Mouse (Mus musculus): ENCODE results near the gene Klhdc3.
A peak's percentile ranks its signal among the peaks of the same experiment; 100 is the strongest.

Klhdc3 gene

DNA sequence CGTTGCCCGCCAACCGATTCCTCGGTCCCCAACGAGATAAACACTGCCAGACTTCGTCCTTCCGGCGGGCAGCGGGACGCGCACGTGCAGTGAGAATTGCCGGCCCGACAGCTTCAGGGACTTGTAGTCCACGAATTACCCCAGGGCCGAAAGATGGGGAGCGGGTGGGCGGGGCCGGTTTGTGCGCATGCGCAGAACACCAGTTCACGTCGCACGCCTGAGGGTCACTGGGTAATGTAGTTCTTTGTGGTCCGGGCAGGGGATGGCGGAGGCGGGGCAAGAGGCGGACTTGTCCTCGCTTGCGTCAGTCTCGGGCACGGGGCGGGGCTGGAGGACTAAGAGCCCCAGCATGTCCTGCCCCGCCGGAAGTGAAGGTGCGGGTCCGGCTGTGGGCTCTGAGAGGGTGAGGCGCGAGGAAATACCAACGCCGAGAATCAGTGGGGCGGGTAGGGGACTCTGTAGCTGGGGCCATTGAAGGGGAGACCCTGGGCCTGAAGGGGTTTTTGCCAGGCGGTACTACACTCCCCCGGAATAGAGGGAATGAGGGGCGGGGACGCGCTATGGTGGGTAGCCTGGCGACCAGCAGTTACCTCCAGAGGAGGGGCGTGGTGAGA lies at the start of gene Klhdc3:
Gene Klhdc3, minus strand, starts transcription at position 155 of the 614 bp plus-strand sequence.
- DNase-seq (ENCODE audit: low read depth, low spot score), result peak; percentile 97

DNA sequence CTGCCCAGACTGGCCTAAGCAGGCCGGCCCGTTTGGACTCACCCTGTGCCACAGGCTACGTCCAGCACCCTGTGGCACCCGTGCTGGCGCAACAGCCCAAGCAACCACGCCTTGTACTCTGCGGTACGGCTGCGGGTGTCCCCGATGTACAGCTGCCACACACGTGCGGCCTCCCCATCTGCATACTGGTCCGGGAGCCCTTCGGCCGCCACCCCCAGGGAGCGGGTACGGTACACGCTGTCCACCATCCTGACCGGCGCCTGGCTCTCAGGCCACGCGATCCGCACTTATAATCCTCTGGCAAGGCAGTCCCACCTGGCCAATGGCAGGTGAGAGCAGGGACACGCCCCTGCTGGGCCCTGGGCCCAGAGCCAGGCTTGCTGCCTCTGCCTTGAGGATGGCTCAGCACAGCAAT lies 48.2 kb upstream of the Klhdc3 start, which contains the start of gene Gnmt:
Gene Gnmt, minus strand, starts transcription at position 265 of the 415 bp plus-strand sequence.
- DNase-seq (ENCODE audit: low read depth, low spot score), result no peak

DNA sequence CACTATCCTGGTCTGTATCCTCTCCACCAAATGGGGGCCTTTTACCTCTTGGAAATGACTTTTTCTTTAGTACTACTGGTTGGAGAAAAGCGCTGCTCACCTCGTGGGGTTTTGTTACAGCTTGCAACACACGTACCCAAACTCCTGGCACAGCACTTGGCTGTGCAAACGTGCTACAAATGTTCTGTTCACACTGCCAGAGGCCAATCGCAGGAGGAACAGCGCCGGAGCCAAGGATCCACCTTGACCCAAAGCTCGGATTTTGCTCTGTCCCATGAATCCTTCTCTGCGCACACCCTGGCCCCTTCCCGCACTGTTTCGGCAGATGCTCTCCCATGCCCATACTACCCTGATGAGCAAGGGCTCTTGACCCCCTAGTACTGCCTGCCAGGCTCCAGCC lies 47.8 kb upstream of the Klhdc3 start:
- DNase-seq (ENCODE audit: low read depth, low spot score), result no peak

GRCm38 (mm10) chr17:46728021-46728420 lies 47.3 kb upstream of the Klhdc3 start:
- no peak for DNase-seq (ENCODE audit: low read depth, low spot score)

DNA sequence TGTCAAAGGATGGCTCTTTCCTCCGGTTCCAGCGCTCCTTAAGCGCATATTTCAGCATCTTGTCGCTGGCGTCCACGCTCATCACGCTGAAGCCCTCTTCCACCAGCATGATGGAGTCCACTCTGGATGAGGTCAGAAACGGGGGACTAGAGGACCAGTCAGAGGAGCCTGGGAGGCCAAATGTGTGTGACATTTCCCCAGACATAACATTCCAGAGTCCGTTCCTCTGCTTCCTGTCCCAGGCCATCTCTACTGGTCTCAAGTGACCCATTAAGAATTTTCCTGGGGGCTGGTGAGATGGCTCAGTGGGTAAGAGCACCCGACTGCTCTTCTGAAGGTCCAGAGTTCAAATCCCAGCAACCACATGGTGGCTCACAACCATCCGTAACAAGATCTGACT lies 46.6 kb upstream of the Klhdc3 start:
- DNase-seq (ENCODE audit: low read depth, low spot score), result no peak

- DNase-seq (ENCODE audit: low read depth, low spot score), result no peak
These were observed 45.3 kb upstream of the Klhdc3 start for GRCm38 (mm10) chr17:46725731-46726645.

GRCm38 (mm10) chr17:46725273-46725672 lies 44.6 kb upstream of the Klhdc3 start:
- DNase-seq (ENCODE audit: low read depth, low spot score), result no peak

- no peak for DNase-seq (ENCODE audit: low read depth, low spot score)
These were observed 43.9 kb upstream of the Klhdc3 start for GRCm38 (mm10) chr17:46724477-46725084.

DNA sequence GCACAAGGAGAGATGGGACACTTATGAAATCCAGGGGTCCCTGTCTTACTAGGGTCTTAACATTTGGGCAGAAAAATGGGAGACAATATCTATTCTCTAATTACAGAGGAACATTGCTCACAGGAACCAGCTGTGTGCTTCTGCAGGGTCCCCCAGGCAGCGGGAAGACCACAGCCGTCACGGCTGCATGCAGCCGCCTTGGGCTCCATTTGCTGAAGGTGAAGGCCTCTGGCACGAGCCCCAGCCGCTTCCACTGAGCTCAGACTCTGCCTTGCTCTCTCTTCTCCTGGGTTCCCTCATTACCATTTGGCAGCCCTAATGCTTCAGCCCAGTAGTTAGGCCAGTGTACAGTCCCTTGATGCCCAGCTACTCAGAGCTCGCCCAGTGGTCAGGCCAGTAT lies 40.4 kb upstream of the Klhdc3 start:
- no peak for DNase-seq (ENCODE audit: low read depth, low spot score)

GRCm38 (mm10) chr17:46714756-46715481 lies 34.2 kb upstream of the Klhdc3 start:
- DNase-seq (ENCODE audit: low read depth, low spot score), result no peak

- no peak for DNase-seq (ENCODE audit: low read depth, low spot score)
These were observed 33.1 kb upstream of the Klhdc3 start for GRCm38 (mm10) chr17:46713849-46714248.

DNA sequence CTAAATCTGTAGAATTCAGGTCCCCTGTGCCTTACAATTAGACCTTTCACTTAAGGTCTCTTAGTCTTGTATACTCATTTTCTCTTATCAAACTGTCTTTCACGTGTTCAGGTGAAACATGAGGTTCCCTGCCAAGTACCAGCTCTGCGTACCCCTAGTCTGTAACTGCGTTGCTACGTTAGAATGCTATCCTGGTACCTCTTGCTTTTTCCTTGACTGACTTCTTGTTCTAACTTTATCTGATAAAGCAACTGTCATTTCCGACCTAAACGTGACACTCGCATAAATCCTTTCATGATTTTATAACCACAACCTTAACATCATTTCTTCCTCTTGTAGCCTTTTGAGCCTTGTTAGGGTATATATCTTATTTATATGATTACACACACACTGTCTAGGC lies 31.7 kb upstream of the Klhdc3 start:
- DNase-seq (ENCODE audit: low read depth, low spot score), result no peak

DNA sequence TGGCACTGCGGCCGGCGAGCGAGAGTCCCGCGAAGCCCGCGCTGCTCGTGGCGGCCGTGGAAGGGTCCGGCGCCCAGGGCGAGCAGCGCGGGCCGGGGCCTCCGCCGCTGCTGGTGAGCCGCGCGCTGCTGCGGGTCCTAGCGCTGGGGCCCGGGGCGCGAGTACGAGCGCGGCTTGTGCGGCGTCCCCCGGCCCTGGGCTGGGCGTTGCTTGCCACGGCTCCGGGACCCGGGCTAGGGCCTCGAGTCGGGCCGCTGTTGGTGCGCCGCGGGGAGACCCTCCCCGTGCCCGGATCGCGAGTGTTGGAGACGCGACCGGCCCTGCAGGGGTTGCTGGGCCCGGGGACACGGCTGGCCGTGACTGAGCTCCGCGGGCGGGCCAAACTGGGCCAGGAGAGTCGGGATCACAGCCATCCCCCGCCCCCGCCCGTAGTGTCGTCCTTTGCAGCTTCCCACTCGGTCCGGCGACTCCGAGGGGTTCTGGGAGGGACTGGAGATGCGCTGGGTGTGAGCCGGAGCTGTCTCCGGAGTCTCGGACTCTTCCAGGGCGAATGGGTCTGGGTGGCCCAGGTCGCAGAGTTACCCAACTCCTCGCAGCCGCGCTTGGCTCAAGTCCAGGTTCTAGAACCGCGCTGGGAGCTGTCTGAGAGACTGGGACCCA lies 31.0 kb upstream of the Klhdc3 start:
- no peak for DNase-seq (ENCODE audit: low read depth, low spot score)

DNA sequence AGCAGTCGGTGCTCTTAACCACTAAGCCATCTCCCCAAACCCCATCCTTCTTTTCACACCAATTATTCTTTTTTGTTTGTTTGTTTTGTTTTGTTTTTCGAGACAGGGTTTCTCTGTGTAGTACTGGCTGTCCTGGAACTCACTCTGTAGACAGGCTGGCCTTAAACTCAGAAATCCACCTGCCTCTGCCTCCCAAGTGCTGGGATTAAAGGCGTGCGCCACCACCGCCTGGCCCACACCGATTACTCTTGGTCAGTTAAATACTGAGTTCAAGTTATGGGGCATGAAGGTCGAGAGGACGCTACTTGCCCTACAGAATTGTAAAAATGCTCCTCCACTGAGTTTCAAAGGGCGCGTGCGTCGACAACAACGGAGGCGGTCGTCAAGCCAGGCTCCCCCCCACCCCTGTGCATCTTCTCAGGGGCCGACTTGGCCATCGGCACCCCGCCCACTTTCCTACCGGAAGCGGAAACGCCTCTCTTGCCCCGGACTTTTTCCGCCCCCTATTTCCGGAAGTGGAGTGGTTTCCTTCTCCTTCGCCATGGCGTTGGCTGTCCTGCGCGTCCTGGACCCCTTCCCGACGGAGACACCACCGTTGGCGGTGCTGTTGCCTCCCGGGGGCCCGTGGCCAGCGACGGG lies 30.4 kb upstream of the Klhdc3 start, which contains the start of gene Pex6:
Gene Pex6, plus strand, starts transcription at position 505 of the 639 bp plus-strand sequence.
- DNase-seq (ENCODE audit: low read depth, low spot score), result peak; percentile 81

DNA sequence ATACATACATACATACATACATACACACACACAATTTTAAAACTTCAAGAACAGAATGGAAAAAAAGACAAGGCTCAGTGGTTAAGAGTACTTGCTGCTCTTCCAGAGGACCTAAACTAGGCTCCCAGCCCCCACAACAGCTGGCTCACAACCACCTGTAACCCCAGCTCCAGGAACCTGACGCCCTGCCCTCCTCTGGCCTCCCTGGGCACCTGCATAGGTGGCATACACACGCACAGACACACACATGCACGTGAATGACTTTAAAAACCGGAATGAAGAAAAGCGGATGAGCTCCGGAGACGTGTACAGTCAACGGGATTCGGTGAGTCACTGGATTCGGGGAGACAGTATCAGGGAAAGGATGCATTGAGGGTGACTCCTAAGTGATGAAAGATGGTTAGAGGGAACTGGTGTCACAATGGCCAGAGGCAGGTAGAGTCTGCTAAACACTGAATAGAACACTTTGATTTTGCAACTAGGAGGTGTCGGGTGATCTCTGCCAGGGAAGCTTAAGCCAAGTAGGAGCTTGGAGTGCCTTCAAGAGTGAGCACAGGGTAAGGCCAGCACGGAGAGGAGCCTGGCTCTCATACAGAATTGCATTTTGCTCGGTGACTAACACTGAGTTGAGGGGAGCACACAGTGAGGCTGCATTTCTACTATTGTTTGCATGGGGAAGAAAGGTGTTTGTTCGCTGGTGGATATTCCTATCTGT lies 25.8 kb upstream of the Klhdc3 start:
- DNase-seq (ENCODE audit: low read depth, low spot score), result no peak

GRCm38 (mm10) chr17:46704887-46705835 lies 24.4 kb upstream of the Klhdc3 start, which contains the start of gene Ppp2r5d:
Gene Ppp2r5d (minus strand): TSS chr17:46705111.
- DNase-seq (ENCODE audit: low read depth, low spot score), result peak; percentile 90

DNA sequence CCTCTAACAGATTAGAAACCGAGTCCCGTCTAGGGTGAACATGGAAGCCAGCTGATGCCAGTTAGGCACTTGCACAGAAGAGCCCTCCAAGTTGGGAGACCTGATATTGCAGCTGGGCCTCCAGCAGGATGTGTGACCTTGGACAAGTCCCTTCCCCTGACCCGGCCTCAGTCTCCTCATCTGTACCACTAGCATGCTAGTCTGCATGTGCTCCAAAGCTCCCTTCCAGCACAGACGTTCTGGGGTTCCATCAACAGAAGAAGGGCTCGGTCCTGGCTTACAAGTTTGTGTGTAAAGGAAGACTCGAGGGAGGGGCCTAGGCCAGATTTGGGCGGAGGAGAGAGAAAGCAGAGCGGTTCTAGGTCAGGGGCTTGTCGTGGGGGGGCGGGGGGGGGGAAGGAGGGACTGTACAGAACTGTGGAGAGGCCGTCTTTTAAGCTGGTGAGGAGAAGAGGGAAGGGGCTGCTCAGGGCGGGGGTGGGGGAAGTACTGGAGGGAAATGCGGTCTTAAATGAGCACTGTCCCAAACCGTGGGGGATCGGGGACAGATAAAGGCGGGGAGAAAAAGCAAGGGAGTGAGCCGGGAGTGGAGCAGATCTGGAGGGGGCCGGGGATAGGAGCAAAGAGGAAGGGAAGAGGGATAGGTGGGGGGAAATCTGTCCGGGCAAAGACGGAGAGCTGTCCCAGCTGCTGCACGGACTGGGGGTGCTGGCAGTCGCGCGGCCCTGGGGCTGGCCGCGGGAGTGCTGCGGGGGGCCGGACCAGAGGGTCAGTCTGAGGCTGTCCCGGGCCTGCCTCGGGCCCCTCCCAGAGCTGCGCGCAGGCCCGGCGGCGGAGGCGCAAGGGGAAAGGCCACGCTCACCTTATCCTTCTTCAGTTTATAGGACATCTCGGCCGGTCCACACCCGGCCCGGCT lies 23.5 kb upstream of the Klhdc3 start:
- no peak for DNase-seq (ENCODE audit: low read depth, low spot score)

DNA sequence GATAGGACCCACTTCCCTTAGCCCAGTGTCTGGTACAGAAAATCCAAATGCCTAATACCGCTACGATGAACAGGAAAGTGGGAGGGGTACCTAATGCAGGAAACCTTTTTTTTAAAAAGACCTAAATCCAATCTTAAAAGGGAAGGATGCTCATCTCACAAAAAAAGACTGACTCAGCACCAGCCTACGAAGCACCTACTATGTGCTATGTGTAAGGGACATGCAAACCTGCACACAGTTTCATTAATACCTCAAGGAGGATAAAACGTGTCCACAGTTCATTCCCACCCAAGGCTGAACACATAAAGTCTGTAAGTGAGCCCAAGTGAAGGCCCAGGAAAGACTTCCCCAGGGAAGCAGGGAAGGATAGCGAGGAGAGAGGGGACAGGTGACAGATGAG lies 21.8 kb upstream of the Klhdc3 start:
- no peak for DNase-seq (ENCODE audit: low read depth, low spot score)

Data from retina, adult 2 months (tissue).